Mouse (Mus musculus) kidney, adult 2 months (tissue): Measurements from ENCODE around the gene Leng1.
"Not testable (repeated sequence)": the region's sequence is repeated elsewhere in the genome, so short reads cannot be mapped to it uniquely, and the experiment has no call there.

Source experiments
- CTCF ChIP-seq: fragments of 200-500 bp; conservative IDR thresholded peaks from 2 replicates; pipeline ENCODE4 v1.5.1; 2011; ENCODE audit warnings: low read depth, mild to moderate bottlenecking, control low read depth, low read length, moderate library complexity, mixed read lengths; ENCODE audit not compliant: insufficient read depth, insufficient read length
- POLR2A ChIP-seq: fragments of 200-500 bp; IDR thresholded peaks from one replicate; pipeline ENCODE4 v1.6.1; 2011; ENCODE audit warnings: low read depth, low read length, control low read depth

GRCm38 (mm10) chr7:3694949-3695305 is 29.3 kb upstream of the Leng1 start:
- not testable (repeated sequence) for TF ChIP-seq CTCF, POLR2A
